Mouse (Mus musculus): ENCODE data around the gene Zdhhc14. TPM values are rescaled to one million over a fixed set of nuclear protein-coding genes. Genes with fewer than 3 reads are reported as not detected.
"Not testable (repeated sequence)": the region's sequence is repeated elsewhere in the genome, so short reads cannot be mapped to it uniquely, and the experiment has no call there.

The Zdhhc14 gene
- polyA plus RNA-seq, 1 experiment: 5.7 TPM

- Histone ChIP-seq H3K4me3 (ENCODE audit: extremely low read depth, insufficient read depth, insufficient read length) (no peak overlapping the region), H3K36me3 (ENCODE audit: control insufficient read depth, insufficient read depth, low read length) (no peaks in the 10 kb centered on the region), H3K27ac (ENCODE audit: insufficient read depth, low read length) (no peak overlapping the region), H3K27me3 (ENCODE audit: control insufficient read depth, insufficient read depth, low read length) (no peaks in the 10 kb centered on the region), H3K4me1 (ENCODE audit: control insufficient read depth, insufficient read depth, insufficient read length) (peaks cover 8% of the 10 kb centered on the region)
- no peak for DNase-seq (ENCODE audit: low read depth in 1 of 2, low spot score in 2 of 2)
- WGBS: 97% methylated on average over 4 of the region's 4 CpGs
- TF ChIP-seq POLR2A (IDR thresholded peaks at IDR 0.05; ENCODE audit: low read depth, low read length) (no peak), CTCF (IDR thresholded peaks at IDR 0.05; ENCODE audit: extremely low read depth, insufficient read depth, insufficient read length, insufficient replicate concordance) (no peak)
Observed at GRCm38 (mm10) chr17:5609875-5610552, 117.7 kb downstream of the Zdhhc14 start.

- H3K4me1 ChIP-seq (ENCODE audit: control insufficient read depth, insufficient read depth, insufficient read length): peaks cover 2% of the 10 kb centered on the region
- TF ChIP-seq CTCF (IDR thresholded peaks at IDR 0.05; ENCODE audit: extremely low read depth, insufficient read depth, insufficient read length, insufficient replicate concordance) (no peak), POLR2A (IDR thresholded peaks at IDR 0.05; ENCODE audit: low read depth, low read length) (no peak)
- no peak for DNase-seq (ENCODE audit: low read depth in 1 of 2, low spot score in 2 of 2)
- no peaks in the 10 kb centered on the region for H3K36me3 ChIP-seq (ENCODE audit: control insufficient read depth, insufficient read depth, low read length)
- H3K27me3 ChIP-seq (ENCODE audit: control insufficient read depth, insufficient read depth, low read length): no peaks in the 10 kb centered on the region
- WGBS: 90% methylated on average over 4 of the region's 4 CpGs
- H3K27ac ChIP-seq (ENCODE audit: insufficient read depth, low read length): no peak overlapping the region
- H3K4me3 ChIP-seq (ENCODE audit: extremely low read depth, insufficient read depth, insufficient read length): no peak overlapping the region
Observed at GRCm38 (mm10) chr17:5612236-5612635, 119.9 kb downstream of the Zdhhc14 start.

- no peak overlapping the region for H3K27ac ChIP-seq (ENCODE audit: insufficient read depth, low read length)
- no peak for DNase-seq (ENCODE audit: low read depth in 1 of 2, low spot score in 2 of 2)
- H3K4me3 ChIP-seq (ENCODE audit: extremely low read depth, insufficient read depth, insufficient read length): no peak overlapping the region
- 61% methylated on average over 9 of the region's 9 CpGs for WGBS
- H3K27me3 ChIP-seq (ENCODE audit: control insufficient read depth, insufficient read depth, low read length): no peaks in the 10 kb centered on the region
- TF ChIP-seq CTCF (IDR thresholded peaks at IDR 0.05; ENCODE audit: extremely low read depth, insufficient read depth, insufficient read length, insufficient replicate concordance) (no peak), POLR2A (IDR thresholded peaks at IDR 0.05; ENCODE audit: low read depth, low read length) (no peak)
- H3K36me3 ChIP-seq (ENCODE audit: control insufficient read depth, insufficient read depth, low read length): no peaks in the 10 kb centered on the region
- H3K4me1 ChIP-seq (ENCODE audit: control insufficient read depth, insufficient read depth, insufficient read length): peaks cover 2% of the 10 kb centered on the region; the same call in 1 of the 2 replicates
Observed at GRCm38 (mm10) chr17:5614771-5615318, 122.5 kb downstream of the Zdhhc14 start.

- TF ChIP-seq POLR2A (IDR thresholded peaks at IDR 0.05; ENCODE audit: low read depth, low read length) (no peak), CTCF (IDR thresholded peaks at IDR 0.05; ENCODE audit: extremely low read depth, insufficient read depth, insufficient read length, insufficient replicate concordance) (no peak)
- DNase-seq (ENCODE audit: low read depth in 1 of 2, low spot score in 2 of 2): no peak
- no peak overlapping the region for H3K4me3 ChIP-seq (ENCODE audit: extremely low read depth, insufficient read depth, insufficient read length)
- no peaks in the 10 kb centered on the region for H3K36me3 ChIP-seq (ENCODE audit: control insufficient read depth, insufficient read depth, low read length)
- peaks cover 7% of the 10 kb centered on the region; the same call in 1 of the 2 replicates for H3K4me1 ChIP-seq (ENCODE audit: control insufficient read depth, insufficient read depth, insufficient read length)
- no peak overlapping the region for H3K27ac ChIP-seq (ENCODE audit: insufficient read depth, low read length)
- no peaks in the 10 kb centered on the region for H3K27me3 ChIP-seq (ENCODE audit: control insufficient read depth, insufficient read depth, low read length)
- WGBS: 94% methylated on average over 25 of the region's 25 CpGs
Observed at GRCm38 (mm10) chr17:5621626-5622591, 129.6 kb downstream of the Zdhhc14 start.

- no peak overlapping the region for H3K4me3 ChIP-seq (ENCODE audit: extremely low read depth, insufficient read depth, insufficient read length)
- no peaks in the 10 kb centered on the region for H3K27me3 ChIP-seq (ENCODE audit: control insufficient read depth, insufficient read depth, low read length)
- H3K4me1 ChIP-seq (ENCODE audit: control insufficient read depth, insufficient read depth, insufficient read length): peaks cover 7% of the 10 kb centered on the region; the same call in 1 of the 2 replicates
- no peak for TF ChIP-seq CTCF (IDR thresholded peaks at IDR 0.05; ENCODE audit: extremely low read depth, insufficient read depth, insufficient read length, insufficient replicate concordance)
- no peak for TF ChIP-seq POLR2A (IDR thresholded peaks at IDR 0.05; ENCODE audit: low read depth, low read length)
- WGBS: 87% methylated on average over 6 of the region's 6 CpGs
- no peak for DNase-seq (ENCODE audit: low read depth in 1 of 2, low spot score in 2 of 2)
- H3K36me3 ChIP-seq (ENCODE audit: control insufficient read depth, insufficient read depth, low read length): no peaks in the 10 kb centered on the region
- H3K27ac ChIP-seq (ENCODE audit: insufficient read depth, low read length): no peak overlapping the region
Observed at GRCm38 (mm10) chr17:5622764-5623163, 130.4 kb downstream of the Zdhhc14 start.

GRCm38 (mm10) chr17:5623181-5623580 is 130.8 kb downstream of the Zdhhc14 start:
- TF ChIP-seq CTCF (IDR thresholded peaks at IDR 0.05; ENCODE audit: extremely low read depth, insufficient read depth, insufficient read length, insufficient replicate concordance): no peak
- no peak for TF ChIP-seq POLR2A (IDR thresholded peaks at IDR 0.05; ENCODE audit: low read depth, low read length)
- H3K4me1 ChIP-seq (ENCODE audit: control insufficient read depth, insufficient read depth, insufficient read length): peaks cover 7% of the 10 kb centered on the region; the same call in 1 of the 2 replicates
- no peak for DNase-seq (ENCODE audit: low read depth in 1 of 2, low spot score in 2 of 2)
- H3K36me3 ChIP-seq (ENCODE audit: control insufficient read depth, insufficient read depth, low read length): no peaks in the 10 kb centered on the region
- no peaks in the 10 kb centered on the region for H3K27me3 ChIP-seq (ENCODE audit: control insufficient read depth, insufficient read depth, low read length)
- no peak overlapping the region for H3K4me3 ChIP-seq (ENCODE audit: extremely low read depth, insufficient read depth, insufficient read length)
- no peak overlapping the region for H3K27ac ChIP-seq (ENCODE audit: insufficient read depth, low read length)

- not testable (repeated sequence) for H3K27me3 ChIP-seq (ENCODE audit: control insufficient read depth, insufficient read depth, low read length); H3K4me3 ChIP-seq (ENCODE audit: extremely low read depth, insufficient read depth, insufficient read length); H3K27ac ChIP-seq (ENCODE audit: insufficient read depth, low read length); H3K4me1 ChIP-seq (ENCODE audit: control insufficient read depth, insufficient read depth, insufficient read length); H3K36me3 ChIP-seq (ENCODE audit: control insufficient read depth, insufficient read depth, low read length); DNase-seq (ENCODE audit: low read depth in 1 of 2, low spot score in 2 of 2)
- WGBS: 77% methylated on average over 1 of the region's 1 CpGs
Observed at GRCm38 (mm10) chr17:5624815-5625214, 132.5 kb downstream of the Zdhhc14 start.

Data from spleen, adult 2 months (tissue).